Mouse (Mus musculus): Measurements from ENCODE around the gene Olfr1225. TPM values are rescaled to one million over a fixed set of nuclear protein-coding genes. Genes with fewer than 3 reads are reported as not detected.
"Not testable (repeated sequence)": the region's sequence is repeated elsewhere in the genome, so short reads cannot be mapped to it uniquely, and the experiment has no call there.

The Olfr1225 gene
- not detected in 2 replicates for polyA plus RNA-seq (2016; fragmentation: Nextera tagmentation; extraction: Ambion mirVana)

- no peak for ATAC-seq (ENCODE audit: low FRiP score)
- Histone ChIP-seq H3K4me3 (replicated peaks) (no peak within 1 kb of the TSS), H3K36me3 (replicated peaks) (no peaks in the 10 kb centered on the region), H3K9ac (no peak within 1 kb of the TSS), H3K9me3 (no peaks in the 10 kb centered on the region), H3K27ac (no peak within 1 kb of the TSS), H3K4me2 (no peak within 1 kb of the TSS), H3K27me3 (no peaks in the 10 kb centered on the region), H3K4me1 (no peaks in the 10 kb centered on the region)
- WGBS, result 100% methylated on average over 1 of the region's 1 CpGs
Measured at GRCm38 (mm10) chr2:89174569-89174968, at the start of gene Olfr1225. TSS of gene Olfr1225 (minus strand) at chr2:89174669.

GRCm38 (mm10) chr2:89199948-89200347 is 25.5 kb upstream of the Olfr1225 start, which contains the start of gene Olfr1226:
TSS of gene Olfr1226 (minus strand) at chr2:89200048.
- Histone ChIP-seq H3K9ac (no peak within 1 kb of the TSS), H3K4me3 (replicated peaks) (no peak within 1 kb of the TSS), H3K9me3 (no peaks in the 10 kb centered on the region), H3K36me3 (replicated peaks) (no peaks in the 10 kb centered on the region), H3K4me1 (no peaks in the 10 kb centered on the region), H3K27me3 (no peaks in the 10 kb centered on the region), H3K27ac (no peak within 1 kb of the TSS), H3K4me2 (no peak within 1 kb of the TSS)
- 65% methylated on average over 2 of the region's 2 CpGs for WGBS
- no peak for ATAC-seq (ENCODE audit: low FRiP score)

DNA sequence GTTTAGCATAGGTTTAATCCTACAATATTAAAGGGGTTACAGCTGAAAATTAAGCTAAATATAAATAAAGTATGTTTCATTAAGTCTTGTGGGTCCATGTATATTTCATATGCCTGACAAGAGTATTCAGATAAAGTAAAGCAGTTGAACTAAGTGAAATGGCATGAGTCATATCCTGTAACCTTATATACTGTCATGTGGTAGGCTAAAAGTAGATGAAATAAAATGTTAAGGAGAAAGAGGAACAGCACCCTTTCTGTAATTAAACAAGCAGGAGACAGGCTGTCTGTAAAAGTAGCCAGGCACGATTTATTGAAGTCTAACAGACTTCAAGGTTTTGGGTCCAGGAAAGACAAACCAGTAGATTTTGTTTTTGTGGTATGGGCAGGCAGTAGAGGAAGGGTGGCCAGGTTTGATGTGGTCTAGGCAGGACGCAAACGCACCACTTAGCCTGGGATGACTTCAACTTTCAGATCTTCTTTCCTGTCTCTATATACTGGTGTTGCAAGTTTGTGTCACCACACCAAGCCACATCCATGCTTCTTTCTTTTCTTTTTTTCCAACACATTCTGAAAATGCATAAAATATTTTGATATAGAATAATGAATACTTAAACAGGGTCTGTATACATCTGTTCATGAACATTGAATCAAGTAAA is 22.0 kb upstream of the Olfr1225 start:
- Histone ChIP-seq H3K27me3 (no peaks in the 10 kb centered on the region), H3K9me3 (no peaks in the 10 kb centered on the region), H3K36me3 (replicated peaks) (no peaks in the 10 kb centered on the region), H3K4me2 (no peak overlapping the region), H3K4me3 (replicated peaks) (no peak overlapping the region), H3K9ac (no peak overlapping the region), H3K27ac (no peak overlapping the region), H3K4me1 (no peaks in the 10 kb centered on the region)
- ATAC-seq (ENCODE audit: low FRiP score), result no peak
- 95% methylated on average over 3 of the region's 3 CpGs for WGBS

DNA sequence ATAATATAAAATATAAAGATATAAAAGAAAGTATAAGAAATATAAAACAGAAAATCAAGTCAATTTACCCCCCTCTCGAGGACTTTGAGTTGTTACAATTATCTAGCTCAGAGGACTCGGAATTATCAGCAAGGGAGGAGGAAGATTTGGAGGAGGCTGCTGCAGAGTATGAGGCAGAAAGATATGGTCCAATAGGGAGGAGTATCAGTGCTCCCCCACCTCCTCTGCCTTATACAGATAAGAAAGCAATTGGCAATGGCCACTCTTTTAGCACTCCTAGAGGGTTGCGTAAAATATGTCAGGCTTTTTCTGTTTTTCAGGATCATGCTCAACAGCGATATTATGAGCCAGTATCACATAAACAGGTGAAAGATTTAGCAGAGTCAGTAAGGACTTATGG is 9.8 kb downstream of the Olfr1225 start:
- ATAC-seq (ENCODE audit: low FRiP score); H3K27ac ChIP-seq; H3K9me3 ChIP-seq; H3K4me1 ChIP-seq; H3K9ac ChIP-seq; H3K4me2 ChIP-seq; H3K4me3 ChIP-seq (replicated peaks); H3K27me3 ChIP-seq; H3K36me3 ChIP-seq (replicated peaks): not testable (repeated sequence)
- 91% methylated on average over 4 of the region's 4 CpGs for WGBS

GRCm38 (mm10) chr2:89163991-89164390 is 10.5 kb downstream of the Olfr1225 start, which contains the start of gene Olfr1224-ps1:
TSS of gene Olfr1224-ps1 (minus strand) at chr2:89164091.
- H3K9ac ChIP-seq; H3K4me1 ChIP-seq; H3K36me3 ChIP-seq (replicated peaks); H3K4me3 ChIP-seq (replicated peaks); H3K4me2 ChIP-seq; H3K27ac ChIP-seq; H3K9me3 ChIP-seq; ATAC-seq (ENCODE audit: low FRiP score); H3K27me3 ChIP-seq: not testable (repeated sequence)
- WGBS, result 93% methylated on average over 8 of the region's 8 CpGs

GRCm38 (mm10) chr2:89151460-89151859 is 23.0 kb downstream of the Olfr1225 start, which contains the start of gene Olfr1223:
TSS of gene Olfr1223 (minus strand) at chr2:89151560.
- Histone ChIP-seq H3K4me1 (no peaks in the 10 kb centered on the region), H3K9me3 (no peaks in the 10 kb centered on the region), H3K36me3 (replicated peaks) (no peaks in the 10 kb centered on the region), H3K4me3 (replicated peaks) (no peak within 1 kb of the TSS), H3K4me2 (no peak within 1 kb of the TSS), H3K27ac (no peak within 1 kb of the TSS), H3K27me3 (no peaks in the 10 kb centered on the region), H3K9ac (no peak within 1 kb of the TSS)
- ATAC-seq (ENCODE audit: low FRiP score), result no peak
- WGBS, result 83% methylated on average over 1 of the region's 1 CpGs

DNA sequence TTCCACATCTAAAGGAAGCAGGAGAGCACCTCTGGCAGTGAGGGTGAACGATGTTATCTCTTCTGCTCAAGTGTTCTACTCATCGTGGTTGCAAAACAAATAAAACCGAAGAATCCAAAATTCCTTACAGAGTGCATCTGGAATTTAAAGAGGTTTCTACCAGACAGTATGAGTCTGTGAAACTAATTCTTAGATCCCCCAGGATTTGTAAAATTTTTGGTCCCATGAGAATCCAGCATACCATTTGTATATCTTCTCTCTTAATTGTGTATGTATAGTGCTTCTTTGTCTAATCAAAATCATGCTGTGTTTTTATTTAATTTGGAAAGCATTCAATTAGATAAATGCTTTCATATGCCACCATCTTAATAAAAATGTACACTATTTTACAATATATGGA is 41.5 kb downstream of the Olfr1225 start, which contains the start of gene Olfr1222:
Olfr1222 (minus strand) TSS at position 101 of the 400 bp plus-strand sequence.
- Histone ChIP-seq H3K9ac (no peak within 1 kb of the TSS), H3K36me3 (replicated peaks) (no peaks in the 10 kb centered on the region), H3K27ac (no peak within 1 kb of the TSS), H3K4me1 (no peaks in the 10 kb centered on the region), H3K9me3 (no peaks in the 10 kb centered on the region), H3K27me3 (no peaks in the 10 kb centered on the region), H3K4me3 (replicated peaks) (no peak within 1 kb of the TSS), H3K4me2 (no peak within 1 kb of the TSS)
- no peak for ATAC-seq (ENCODE audit: low FRiP score)
- 88% methylated on average over 3 of the region's 3 CpGs for WGBS

Other genes starting within 250 kb of the Olfr1225 start
- not detected in 2 replicates for gene Olfr1211, start 236.6 kb downstream of the Olfr1225 start, polyA plus RNA-seq (2016; fragmentation: Nextera tagmentation; extraction: Ambion mirVana)
- gene Olfr1212, start 220.7 kb downstream of the Olfr1225 start, polyA plus RNA-seq (2016; fragmentation: Nextera tagmentation; extraction: Ambion mirVana), result not detected in 2 replicates
- gene Gm13762, start 194.4 kb downstream of the Olfr1225 start, polyA plus RNA-seq (2016; fragmentation: Nextera tagmentation; extraction: Ambion mirVana), result not detected in 2 replicates
- not detected in 2 replicates for gene Olfr1214, start 182.0 kb downstream of the Olfr1225 start, polyA plus RNA-seq (2016; fragmentation: Nextera tagmentation; extraction: Ambion mirVana)
- gene Olfr1215, start 167.7 kb downstream of the Olfr1225 start, polyA plus RNA-seq (2016; fragmentation: Nextera tagmentation; extraction: Ambion mirVana), result not detected in 2 replicates
- not detected in 2 replicates for gene Olfr1216, start 156.3 kb downstream of the Olfr1225 start, polyA plus RNA-seq (2016; fragmentation: Nextera tagmentation; extraction: Ambion mirVana)
- gene Olfr1217, start 142.6 kb downstream of the Olfr1225 start, polyA plus RNA-seq (2016; fragmentation: Nextera tagmentation; extraction: Ambion mirVana), result not detected in 2 replicates
- not detected in 2 replicates for gene Olfr1218, start 113.5 kb downstream of the Olfr1225 start, polyA plus RNA-seq (2016; fragmentation: Nextera tagmentation; extraction: Ambion mirVana)
- gene Olfr1219, start 91.2 kb downstream of the Olfr1225 start, polyA plus RNA-seq (2016; fragmentation: Nextera tagmentation; extraction: Ambion mirVana), result not detected in 2 replicates
- gene Olfr1220, start 67.8 kb downstream of the Olfr1225 start, polyA plus RNA-seq (2016; fragmentation: Nextera tagmentation; extraction: Ambion mirVana), result not detected in 2 replicates
- gene Olfr1221, start 57.4 kb downstream of the Olfr1225 start, polyA plus RNA-seq (2016; fragmentation: Nextera tagmentation; extraction: Ambion mirVana), result not detected in 2 replicates
- not detected in 2 replicates for gene Olfr1222, start 41.6 kb downstream of the Olfr1225 start, polyA plus RNA-seq (2016; fragmentation: Nextera tagmentation; extraction: Ambion mirVana)
- gene Olfr1223, start 23.1 kb downstream of the Olfr1225 start, polyA plus RNA-seq (2016; fragmentation: Nextera tagmentation; extraction: Ambion mirVana), result not detected in 2 replicates
- not detected in 2 replicates for gene Olfr1224-ps1, start 10.6 kb downstream of the Olfr1225 start, polyA plus RNA-seq (2016; fragmentation: Nextera tagmentation; extraction: Ambion mirVana)
- not detected in 2 replicates for gene Olfr1226, start 25.4 kb upstream of the Olfr1225 start, polyA plus RNA-seq (2016; fragmentation: Nextera tagmentation; extraction: Ambion mirVana)
- gene Olfr1228, start 79.4 kb upstream of the Olfr1225 start, polyA plus RNA-seq (2016; fragmentation: Nextera tagmentation; extraction: Ambion mirVana), result not detected in 2 replicates
- not detected in 2 replicates for gene Olfr1229, start 113.3 kb upstream of the Olfr1225 start, polyA plus RNA-seq (2016; fragmentation: Nextera tagmentation; extraction: Ambion mirVana)
- gene Olfr1230, start 122.6 kb upstream of the Olfr1225 start, polyA plus RNA-seq (2016; fragmentation: Nextera tagmentation; extraction: Ambion mirVana), result not detected in 2 replicates
- gene Olfr1231, start 132.4 kb upstream of the Olfr1225 start, polyA plus RNA-seq (2016; fragmentation: Nextera tagmentation; extraction: Ambion mirVana), result not detected in 2 replicates
- gene Olfr1232, start 155.0 kb upstream of the Olfr1225 start, polyA plus RNA-seq (2016; fragmentation: Nextera tagmentation; extraction: Ambion mirVana), result not detected in 2 replicates
- gene Olfr1233, start 167.7 kb upstream of the Olfr1225 start, polyA plus RNA-seq (2016; fragmentation: Nextera tagmentation; extraction: Ambion mirVana), result not detected in 2 replicates
- not detected in 2 replicates for gene Olfr1234, start 190.2 kb upstream of the Olfr1225 start, polyA plus RNA-seq (2016; fragmentation: Nextera tagmentation; extraction: Ambion mirVana)
- gene Olfr1238, start 235.0 kb upstream of the Olfr1225 start, polyA plus RNA-seq (2016; fragmentation: Nextera tagmentation; extraction: Ambion mirVana), result not detected in 2 replicates
- gene Olfr1239, start 245.7 kb upstream of the Olfr1225 start, polyA plus RNA-seq (2016; fragmentation: Nextera tagmentation; extraction: Ambion mirVana), result not detected in 2 replicates

Measured in forebrain, embryonic 12.5 days (tissue).